Mouse (Mus musculus) urinary bladder, postnatal 4 days (tissue): ENCODE measurements around the gene Hs3st1.

Experiments
- DNase-seq, 2 experiments: peaks; one replicate each; pipeline ENCODE4 v3.0.0; 2021 to 2022; ENCODE audit warnings: low spot score in 2 of 2

The Hs3st1 gene

DNA sequence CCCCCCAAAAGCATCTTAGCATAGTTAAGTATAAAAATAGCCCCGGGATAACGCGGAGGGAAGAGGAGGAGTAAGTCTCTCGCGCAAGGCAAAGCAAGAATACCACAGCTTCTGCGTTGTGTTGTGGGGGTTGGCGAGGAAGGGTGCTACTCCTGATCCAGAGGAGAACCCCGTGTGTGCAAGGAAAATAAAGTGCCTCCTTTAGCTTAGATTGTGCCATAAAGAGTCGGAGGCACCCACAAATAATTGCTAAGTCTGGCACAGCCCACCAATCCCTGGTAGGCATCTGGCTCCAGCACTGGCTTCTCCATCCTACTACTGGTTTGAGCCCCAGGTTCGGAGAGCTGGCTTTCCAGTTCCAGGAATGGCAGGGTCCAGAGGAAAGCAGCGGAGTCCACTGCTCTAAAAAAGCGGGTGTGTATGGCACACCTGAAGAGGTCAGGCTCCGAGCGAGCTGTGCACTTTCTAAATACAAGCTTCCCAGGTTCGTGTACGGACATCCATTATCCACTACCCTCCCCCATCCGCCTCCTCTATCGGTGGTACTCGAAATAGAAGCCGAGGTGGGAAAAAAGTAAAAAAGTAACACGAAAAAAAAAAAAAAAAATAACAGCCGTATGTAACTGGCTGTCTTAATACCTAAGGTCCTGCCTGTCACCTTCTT lies 111.9 kb downstream of the Hs3st1 start:
- DNase-seq, result no peak

DNA sequence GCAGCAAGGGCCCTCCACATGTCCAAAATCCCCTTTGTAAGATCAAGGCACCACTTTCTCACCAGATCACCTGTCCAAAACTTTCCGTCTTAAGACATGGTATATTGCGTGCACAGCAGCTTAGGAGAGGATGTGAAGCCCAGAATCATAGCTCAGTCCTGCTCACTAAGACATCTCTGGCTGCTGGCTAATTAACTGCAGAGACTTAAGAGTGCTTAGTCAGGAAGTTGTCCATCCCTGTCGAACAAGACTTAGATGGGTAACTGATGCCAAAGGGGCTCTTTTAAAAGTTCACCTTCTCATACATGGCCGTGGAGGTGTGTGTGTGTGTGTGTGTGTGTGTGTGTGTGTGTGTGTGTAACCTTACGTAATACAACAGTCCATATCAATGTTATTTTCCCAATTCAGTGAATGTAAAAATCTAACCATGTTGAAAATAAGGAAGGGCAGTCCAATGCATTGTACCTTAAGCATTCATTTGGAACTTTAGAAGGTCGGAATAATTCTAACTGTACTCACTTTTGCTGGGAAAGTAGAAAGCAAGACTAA lies 113.0 kb downstream of the Hs3st1 start:
- DNase-seq, result no peak

DNA sequence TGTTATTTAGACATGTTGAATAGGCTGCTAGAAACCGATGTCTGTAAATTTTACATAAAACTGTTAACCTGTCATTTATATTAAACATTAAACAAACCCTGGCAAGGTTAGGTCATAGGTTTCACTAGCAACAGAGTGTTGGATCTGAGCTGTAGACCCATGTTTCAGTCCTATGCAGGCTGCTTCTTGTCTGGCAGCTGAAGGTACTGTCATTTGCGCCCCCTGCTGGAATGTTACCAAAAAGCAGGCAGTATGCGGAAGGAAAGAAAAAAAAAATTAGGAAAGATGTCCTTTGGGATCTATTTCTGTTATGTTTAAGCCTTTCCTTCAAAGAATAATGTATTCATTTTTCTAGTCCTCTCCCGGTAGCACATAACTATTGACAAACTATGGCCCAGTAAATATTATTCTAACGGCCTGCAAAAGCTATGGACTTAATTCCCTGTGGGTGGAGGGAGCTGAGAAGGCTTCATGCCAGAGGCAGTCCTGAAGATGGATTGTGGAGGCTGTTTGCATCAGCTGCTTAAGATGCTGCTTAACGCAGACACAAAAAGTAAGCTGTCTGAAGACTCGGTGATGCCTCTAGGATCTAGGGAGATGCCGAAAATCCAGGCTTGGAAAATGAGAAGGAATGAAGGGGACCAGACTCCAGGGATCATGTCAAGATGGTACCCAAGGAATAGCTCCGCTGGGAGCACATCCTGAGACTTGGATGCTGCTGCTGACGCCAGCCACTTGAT lies 115.7 kb downstream of the Hs3st1 start:
- peak; percentile 48 to 75 for DNase-seq

DNA sequence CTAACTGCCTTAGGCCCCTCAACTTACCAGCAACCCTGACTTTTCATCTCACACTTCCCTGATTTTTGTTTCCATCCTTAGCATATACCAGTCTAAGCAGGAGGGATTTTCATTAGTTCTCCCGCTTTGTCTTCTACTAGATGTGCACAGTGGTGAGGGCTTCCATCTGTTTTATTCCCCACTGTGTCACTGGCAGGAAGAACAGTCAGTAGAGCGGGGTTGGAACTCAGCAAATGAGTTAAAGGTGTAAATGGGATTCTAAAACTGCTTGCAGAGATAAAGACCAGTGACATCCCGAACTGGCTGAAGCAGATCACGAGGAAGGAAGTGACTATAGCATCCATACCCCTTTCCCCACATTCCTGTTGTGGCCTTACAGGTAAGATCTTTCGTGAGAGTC lies 116.3 kb downstream of the Hs3st1 start:
- DNase-seq, result no peak

DNA sequence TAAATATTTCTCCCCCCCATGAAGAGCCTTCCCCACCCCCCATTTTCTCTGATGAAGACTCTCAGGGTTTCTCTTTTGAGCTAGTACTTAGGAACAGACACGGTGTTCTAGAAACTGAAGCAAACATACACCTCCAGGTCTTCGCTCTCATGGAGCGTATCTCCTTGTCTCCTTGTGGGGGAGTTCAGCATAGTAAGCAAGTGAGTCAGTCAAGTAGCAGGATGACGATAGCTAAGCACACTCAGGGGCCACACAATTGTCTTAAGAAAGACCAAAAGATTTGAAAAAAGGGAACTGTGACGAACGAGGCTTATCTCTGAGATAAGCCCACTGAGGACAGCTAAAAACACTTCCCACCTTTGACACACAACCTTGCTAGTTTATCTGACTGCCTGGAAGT lies 117.4 kb downstream of the Hs3st1 start:
- DNase-seq, result no peak

DNA sequence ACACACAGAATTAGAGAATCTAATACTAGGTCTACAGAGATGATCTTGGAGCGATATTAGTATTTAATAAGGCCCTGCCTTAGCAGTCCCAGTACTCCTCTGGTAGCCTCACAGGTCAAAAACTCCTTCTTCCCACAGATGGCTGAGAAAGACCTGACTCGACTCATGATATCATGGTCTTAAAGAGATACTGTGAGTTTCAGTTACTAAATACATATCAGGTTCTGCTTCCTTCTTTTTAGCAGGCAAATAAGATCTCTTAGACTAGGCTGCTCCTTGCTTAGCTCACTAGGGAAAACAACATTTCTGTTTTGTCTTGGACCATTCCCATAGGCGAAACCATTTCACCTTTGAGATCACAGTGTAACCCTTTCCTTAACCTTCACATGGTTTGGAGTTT lies 119.2 kb downstream of the Hs3st1 start:
- DNase-seq, result no peak

DNA sequence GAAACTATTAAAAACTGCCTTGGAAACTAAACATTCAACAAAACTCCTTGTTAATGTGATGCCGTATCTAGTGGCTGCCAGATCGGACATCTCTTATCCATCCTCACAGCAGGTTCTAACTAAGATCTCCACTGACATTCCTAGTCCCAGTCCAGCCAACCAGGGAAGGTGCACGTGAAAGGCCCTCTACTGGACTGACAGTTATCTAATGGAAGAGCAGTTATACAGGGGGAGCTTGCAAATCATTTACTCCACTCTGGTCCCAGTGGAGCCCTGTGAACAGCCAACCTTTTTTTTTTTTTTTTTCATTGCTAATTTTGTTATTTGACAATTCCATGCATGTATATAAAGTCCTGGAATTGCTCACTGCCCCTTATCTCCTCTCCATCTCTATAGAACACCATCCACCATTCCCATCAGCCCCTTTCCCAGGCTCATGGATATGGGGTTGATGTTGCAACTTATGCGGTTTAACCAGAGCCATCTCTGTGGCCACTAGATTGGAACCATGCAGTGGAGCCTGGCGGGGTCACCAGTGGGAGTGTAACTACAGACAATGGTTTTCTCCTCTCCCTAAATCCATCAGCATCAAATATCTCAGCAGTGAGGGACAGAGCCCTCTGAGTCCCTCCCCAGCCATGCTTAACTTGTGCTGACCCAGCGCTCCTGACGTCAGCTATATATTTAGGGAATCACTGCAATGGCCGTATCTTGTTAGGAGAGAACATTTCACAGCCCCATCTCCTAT lies 120.8 kb downstream of the Hs3st1 start:
- no peak for DNase-seq

DNA sequence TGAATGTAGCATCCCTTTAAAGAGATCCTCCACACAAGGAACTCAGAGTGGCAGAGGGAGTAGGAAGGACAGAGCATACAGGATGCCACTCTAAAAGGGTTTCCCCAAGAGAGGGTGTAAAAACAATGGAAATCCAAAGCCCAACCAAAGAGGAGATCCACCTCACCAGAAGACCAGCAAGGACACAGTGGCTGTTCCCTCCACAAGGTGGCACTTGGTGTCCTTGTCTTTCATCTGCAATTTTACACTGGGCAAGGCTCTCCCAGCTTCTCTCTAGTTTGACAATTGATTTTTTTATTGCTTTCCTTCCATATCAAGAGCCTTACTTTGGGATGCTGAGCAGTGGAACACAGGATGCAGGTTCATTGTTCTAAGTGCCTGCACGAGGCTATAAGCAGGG lies 122.1 kb downstream of the Hs3st1 start:
- DNase-seq, result no peak

DNA sequence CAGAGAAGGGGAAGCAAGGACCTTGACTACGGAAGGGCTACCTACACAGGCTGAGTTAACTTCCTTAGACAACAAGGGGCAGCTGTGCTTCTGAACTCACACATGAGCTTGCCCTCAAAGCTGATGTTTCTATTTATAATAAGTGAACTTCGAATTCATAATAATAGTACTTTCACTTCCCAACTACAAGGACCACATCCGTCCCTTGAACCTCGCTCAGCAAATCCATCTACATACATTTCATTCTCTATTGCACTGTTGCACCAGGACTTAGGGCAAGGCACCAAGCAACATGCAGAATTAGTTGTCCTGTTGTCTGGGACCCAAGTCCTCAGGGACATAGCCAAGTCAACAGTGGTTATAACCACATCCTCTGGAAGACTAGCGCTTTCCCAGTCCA lies 124.4 kb downstream of the Hs3st1 start:
- no peak for DNase-seq

DNA sequence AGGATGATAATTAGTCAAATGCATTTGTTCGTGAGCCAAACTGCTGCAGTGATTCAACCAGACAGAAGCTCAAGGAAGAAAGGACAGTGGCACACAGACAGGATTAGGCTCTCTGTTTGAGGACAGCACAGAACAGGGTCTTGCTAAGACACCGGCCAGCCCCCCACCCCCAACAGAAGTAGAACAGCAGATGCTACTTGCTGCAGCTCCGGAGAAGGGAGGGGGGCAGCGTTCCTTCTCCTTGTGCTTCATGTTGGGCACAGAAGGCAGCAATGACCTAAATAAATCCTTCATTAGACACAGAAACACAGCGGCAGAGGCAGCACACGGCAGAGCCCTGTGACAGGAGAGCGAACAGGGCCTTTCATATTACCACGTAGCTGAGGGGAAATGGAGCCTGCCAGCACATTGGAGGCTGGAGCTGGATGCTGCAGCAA lies 130.2 kb downstream of the Hs3st1 start:
- no peak for DNase-seq

DNA sequence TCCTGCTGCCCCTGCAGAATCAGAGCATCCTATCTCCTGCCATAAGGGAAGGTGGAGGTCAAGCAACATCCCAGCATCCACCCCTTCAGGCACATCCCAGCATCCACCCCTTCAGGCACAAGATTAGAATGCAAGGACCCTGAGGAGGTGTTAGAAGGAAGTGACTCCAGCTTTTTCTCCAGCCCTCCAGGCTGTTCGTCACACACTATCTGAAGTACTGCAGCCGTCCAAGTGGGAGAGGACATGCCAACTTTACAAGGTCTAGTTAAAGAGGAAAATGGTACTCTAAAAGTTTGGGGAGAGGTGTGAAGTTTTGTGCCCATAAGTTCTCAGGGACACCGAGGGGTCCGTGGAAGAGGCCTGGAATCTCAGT lies 131.1 kb downstream of the Hs3st1 start:
- DNase-seq, result no peak

DNA sequence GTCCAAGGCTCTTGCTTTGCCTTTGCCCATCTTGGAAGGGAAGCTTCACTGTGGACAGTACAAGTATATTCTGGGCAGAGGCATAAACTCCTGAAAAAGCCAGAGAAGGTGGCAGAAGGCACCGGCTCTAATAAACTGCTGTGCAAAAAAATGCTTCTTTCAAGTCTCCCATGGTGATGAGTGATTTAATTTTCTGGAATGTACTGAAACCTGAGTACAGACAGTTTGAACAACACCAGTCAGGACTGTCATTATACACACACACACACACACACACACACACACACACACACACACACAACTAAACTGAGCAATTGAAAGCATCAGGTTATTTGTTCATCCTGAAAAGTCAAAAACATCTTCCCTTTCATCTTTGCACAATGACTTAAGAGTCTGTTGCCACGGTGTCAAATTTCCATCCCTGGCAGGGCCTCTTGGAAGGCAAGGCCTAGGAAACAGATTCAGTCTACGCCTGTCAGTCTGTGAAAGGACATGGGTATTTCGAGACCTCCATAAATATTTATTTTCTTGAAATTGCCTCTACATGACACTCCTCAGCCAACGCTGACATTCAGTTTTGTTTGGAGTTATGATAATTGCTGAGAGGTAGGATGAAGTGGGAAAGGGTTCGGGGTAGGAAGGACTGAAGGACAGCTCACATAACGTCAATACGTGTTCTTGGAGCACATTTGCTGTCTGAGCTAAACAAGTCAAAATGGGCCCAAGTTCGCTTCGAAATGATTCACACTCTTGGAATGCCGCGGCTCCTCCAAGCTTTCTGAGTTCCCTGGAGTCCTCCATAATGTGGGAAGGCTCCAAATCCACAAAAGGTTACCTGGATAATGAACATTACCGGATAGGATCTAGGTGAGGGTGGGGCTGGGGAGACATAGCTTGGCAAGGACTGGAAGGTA lies 131.7 kb downstream of the Hs3st1 start:
- DNase-seq, result no peak

DNA sequence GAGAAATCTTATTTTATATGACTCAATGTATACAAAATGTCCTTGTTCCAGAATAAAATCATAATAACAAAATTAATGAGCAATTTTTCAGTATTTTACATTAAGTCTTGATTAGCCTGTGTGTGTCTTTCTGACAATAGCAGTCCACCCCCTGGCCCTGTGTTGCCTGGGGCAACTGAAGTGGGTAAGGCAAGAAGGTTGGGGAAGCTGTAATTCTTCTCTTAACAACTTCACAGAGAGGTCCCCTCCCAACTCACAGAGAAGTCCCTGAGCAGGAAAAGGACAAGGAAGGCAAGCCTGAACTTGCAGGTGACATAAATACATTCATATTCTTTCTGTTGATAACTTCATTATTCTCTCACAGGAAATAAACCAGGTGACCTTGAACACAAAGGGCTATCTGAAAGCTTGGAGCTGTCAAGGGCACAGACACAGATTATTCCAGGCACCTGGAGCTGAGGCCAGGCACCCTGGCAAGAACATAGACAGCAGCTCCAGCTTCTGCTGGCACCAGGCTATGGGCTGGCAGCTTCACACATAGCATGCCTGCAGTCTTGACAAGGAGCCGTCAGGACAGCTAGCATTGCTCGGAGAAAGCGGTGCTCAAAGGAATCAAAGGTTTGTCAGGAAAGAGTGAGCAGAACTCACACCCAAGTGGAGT lies 134.9 kb downstream of the Hs3st1 start:
- DNase-seq, result no peak

DNA sequence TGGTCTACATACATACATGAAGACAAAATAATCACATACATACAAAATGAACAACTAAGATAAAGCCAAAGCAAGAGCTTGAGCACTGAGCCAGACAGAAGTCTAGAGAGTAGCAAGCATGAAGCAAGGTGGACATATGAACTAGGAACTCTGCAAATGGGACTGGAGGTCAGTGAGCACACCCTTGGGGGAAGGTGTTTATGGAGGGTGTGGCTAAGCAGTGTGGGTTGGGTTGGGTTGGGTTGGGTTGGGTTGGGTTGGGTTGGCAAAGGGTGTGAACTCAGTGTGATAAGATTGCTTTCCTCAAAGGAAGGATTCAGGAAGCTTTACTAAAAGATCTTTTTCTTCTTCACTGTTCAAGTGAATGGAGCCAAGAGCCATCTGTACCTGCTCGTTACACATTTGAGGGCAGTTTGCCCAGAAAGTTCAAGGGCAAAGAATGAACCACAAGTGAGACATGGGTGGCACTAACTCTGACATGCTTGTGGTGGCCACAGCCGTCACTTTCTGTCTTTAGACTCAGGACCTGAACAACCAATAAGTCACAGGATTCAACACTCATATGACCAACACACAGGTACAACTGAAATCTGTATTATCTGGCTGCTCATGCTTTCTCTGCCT lies 137.8 kb downstream of the Hs3st1 start:
- DNase-seq, result no peak

DNA sequence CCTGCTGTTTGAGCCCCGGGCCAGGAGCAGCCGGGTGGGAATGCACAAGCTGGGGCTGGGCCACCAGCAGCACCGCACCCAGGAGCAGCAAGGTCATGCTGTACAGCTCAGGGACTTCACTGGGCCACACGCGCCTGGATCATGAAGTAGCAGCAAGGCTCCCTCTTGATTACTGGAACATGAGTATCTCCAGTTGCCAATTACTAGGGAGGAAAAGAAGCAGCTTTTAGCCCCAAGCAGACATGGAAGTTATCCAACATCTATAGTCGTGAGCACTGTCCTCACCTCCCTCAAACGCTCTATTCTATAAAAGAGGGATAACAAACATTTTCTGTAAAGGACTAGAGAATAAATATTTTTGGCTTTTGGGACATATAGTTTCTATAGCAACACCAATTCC lies 140.1 kb downstream of the Hs3st1 start:
- no peak for DNase-seq

DNA sequence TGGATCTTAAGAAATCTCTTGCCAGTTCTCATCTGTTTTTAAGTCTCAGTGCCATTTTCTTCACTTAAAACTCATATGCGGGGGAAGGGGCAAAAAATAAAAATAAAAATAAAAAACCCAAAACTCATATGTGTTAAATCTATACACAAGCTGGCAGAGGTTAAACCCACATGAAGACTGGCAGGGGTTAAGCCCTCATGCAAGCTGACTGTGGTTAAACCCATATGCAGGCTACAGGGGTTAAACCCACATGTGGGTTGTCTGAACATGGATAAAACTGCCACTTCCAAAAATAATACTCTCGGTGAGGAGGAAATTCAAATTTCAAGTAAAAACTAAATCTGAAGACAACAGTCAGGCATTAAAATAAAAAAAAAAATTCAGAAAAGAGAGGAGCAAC lies 141.7 kb downstream of the Hs3st1 start:
- no peak for DNase-seq

DNA sequence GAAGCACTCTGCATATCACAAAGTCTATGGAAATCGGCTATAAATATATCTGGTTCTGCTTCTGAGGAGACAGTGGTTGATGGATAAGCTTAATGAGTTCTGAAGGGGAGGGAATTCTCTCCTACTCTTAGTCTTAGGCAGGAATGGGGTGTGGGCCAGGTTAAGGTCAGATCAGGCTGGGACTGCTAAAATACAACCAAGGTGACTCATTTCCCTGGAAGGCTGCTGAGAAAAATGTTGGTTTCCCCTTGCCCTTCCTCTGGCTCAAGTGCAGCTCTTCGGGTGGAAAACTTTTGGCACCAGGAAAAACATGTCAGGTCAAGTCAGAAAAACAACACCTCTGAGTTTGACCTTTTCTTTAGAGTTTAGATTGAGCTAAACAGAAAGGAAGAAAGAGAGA lies 143.0 kb downstream of the Hs3st1 start:
- DNase-seq, result no peak

DNA sequence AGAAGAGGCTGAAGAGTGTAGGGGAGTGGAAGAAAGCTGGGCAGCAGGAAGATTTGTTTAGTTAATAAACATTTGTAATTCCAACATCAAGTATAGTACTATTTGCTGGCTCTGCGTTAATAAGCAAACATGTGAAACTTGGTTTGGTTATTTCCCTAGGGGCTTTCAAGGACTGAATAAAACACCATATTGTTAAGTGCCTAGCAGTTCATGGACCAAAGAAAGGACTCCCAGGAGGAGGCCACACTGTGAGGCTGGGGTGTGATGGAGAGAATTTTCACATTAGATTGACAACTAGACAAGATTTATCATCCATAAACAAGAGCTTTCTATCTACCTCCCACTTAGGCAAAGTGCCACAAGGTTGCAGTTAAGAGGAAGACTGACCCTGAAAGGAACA lies 147.0 kb downstream of the Hs3st1 start:
- DNase-seq, result no peak

DNA sequence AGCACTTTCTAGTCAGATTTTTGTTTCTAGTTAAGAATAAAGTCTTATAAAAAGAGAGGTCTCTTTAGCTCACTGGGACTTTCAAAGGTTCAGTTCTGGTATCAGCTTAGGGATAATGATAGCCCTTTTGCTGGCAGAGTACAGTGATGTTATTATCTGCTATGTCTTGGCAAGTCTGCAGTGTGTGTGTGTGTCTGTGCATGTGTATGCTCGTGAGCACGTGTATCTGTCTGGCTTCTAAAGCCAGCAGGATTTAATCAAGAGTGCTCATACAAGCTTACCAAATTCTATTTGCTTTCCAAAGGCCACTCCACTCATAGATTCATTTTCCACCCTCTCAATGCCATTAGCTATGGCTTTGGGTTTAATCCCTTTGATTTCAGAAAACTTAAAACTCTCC lies 160.5 kb downstream of the Hs3st1 start:
- DNase-seq, result no peak
